Mouse (Mus musculus): ENCODE data around the gene Abcd3. TPM values are rescaled to one million over a fixed set of nuclear protein-coding genes. Genes with fewer than 3 reads are reported as not detected.

Gene Abcd3
- total RNA-seq (2012; rRNA removed) (14.8 and 22.2 TPM in 2 replicates), polyA plus RNA-seq (2012; ENCODE audit: insufficient read depth in 1 of 2, insufficient read length in 2 of 2, low read depth in 1 of 2, low replicate concordance in 2 of 2, missing spikeins in 1 of 2) (10 to 100 TPM; 29.9 to 61.4 TPM)

DNA sequence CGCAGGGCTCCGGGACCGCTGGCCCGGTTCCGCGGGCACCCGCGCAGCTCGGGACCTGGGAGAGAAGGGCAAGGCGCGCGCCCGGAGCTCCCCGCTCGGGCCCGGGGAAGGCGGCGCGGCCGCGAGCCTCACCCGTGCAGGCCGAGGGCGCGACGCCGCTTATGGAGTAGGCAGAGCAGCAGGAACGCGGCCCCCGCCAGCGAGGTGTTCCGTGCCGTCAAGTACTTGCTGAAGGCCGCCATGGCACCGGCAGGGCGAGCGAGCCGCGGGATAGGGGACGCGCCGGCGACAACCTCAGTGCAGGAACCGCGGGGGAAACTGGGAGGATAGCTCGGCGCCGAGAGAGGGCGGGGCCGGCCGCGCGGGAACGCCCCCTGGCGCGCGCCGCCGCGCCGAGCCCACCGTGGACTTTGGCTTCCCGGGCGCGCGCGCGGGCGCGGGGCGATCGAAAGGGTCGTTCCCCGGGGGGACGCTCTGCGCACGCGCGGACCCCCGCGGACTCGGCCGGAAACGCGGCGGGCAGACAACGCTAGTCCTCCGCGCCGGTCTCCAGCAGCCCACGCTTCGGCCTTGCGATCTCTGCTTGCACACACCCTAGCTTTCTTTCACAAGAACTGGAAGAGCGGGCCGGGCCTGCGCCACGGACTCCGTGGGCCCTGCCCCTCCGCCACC is at the start of gene Abcd3:
Abcd3 (minus strand) TSS at position 426 of the 672 bp plus-strand sequence.
- H3K27me3 ChIP-seq (ENCODE audit: control insufficient read depth in 1 of 2, insufficient read depth in 2 of 2, low read length in 2 of 2) = no peaks in the 10 kb centered on the region
- peaks cover 10% of the 10 kb centered on the region for H3K79me2 ChIP-seq (ENCODE audit: control insufficient read depth, insufficient read depth, low read length, poor library complexity)
- peak; percentile 89 for DNase-seq (ENCODE audit: low read depth, low spot score)
- H3K4me3 ChIP-seq (ENCODE audit: control insufficient read depth in 1 of 2, insufficient read depth in 1 of 2, low read depth in 2 of 2, low read length in 2 of 2) = peak within 1 kb of the TSS; percentile 91 to 95
- peaks cover 0 to 11% of the 10 kb centered on the region in 2 experiments; a peak in 2 of 4 replicates for H3K36me3 ChIP-seq (ENCODE audit: control insufficient read depth in 1 of 2, insufficient read depth in 2 of 2, low read length in 2 of 2)
- H3K27ac ChIP-seq (ENCODE audit: control insufficient read depth, low read depth, low read length) = peak within 1 kb of the TSS; percentile 89
- peaks cover 8 to 14% of the 10 kb centered on the region in 2 experiments for H3K4me1 ChIP-seq (ENCODE audit: control insufficient read depth in 1 of 2, insufficient read depth in 2 of 2, low read length in 2 of 2)
- peak within 1 kb of the TSS; percentile 92 for H3K9ac ChIP-seq (ENCODE audit: control insufficient read depth, low read depth, low read length, poor library complexity, severe bottlenecking)
- H3K9me3 ChIP-seq (replicated peaks; ENCODE audit: insufficient read depth, low read length) = no peaks in the 10 kb centered on the region
- TF ChIP-seq POLR2A (IDR thresholded peaks at IDR 0.05; ENCODE audit: control insufficient read depth in 1 of 2, insufficient read depth in 1 of 2, low read depth in 1 of 2, low read length in 2 of 2, poor library complexity in 1 of 2) = peak; percentile 70 to 82
- no peak for TF ChIP-seq ETS1 (IDR thresholded peaks at IDR 0.05; ENCODE audit: low read depth, low read length)
- TF ChIP-seq CHD1 (IDR thresholded peaks at IDR 0.05; ENCODE audit: low read depth, low read length) = no peak
- no peak for TF ChIP-seq POLR2AphosphoS5 (IDR thresholded peaks at IDR 0.05; ENCODE audit: borderline replicate concordance, low read depth, low read length)
- no peak for TF ChIP-seq RAD21 (IDR thresholded peaks at IDR 0.05; ENCODE audit: low read depth, low read length)
- no peak for TF ChIP-seq MEF2A (IDR thresholded peaks at IDR 0.05; ENCODE audit: extremely low read depth, insufficient replicate concordance, low read depth, low read length, poor library complexity, severe bottlenecking)
- peak; percentile 66; the same call in 1 of the 2 replicates for TF ChIP-seq HCFC1 (IDR thresholded peaks at IDR 0.05; ENCODE audit: low read depth, low read length)
- no peak for TF ChIP-seq GABPA (IDR thresholded peaks at IDR 0.05; ENCODE audit: low read depth, low read length)
- TF ChIP-seq SMC3 (IDR thresholded peaks at IDR 0.05; ENCODE audit: low read depth, low read length) = no peak
- no peak for TF ChIP-seq UBTF (IDR thresholded peaks at IDR 0.05; ENCODE audit: borderline replicate concordance, insufficient read depth, low read depth, low read length)
- TF ChIP-seq CHD2 (IDR thresholded peaks at IDR 0.05; ENCODE audit: low read length) = no peak
- TF ChIP-seq USF2 (IDR thresholded peaks at IDR 0.05; ENCODE audit: borderline replicate concordance in 1 of 2, insufficient read depth in 1 of 2, low read depth in 1 of 2, low read length in 2 of 2) = no peak
- TF ChIP-seq USF1 (IDR thresholded peaks at IDR 0.05; ENCODE audit: low read depth, low read length) = no peak
- peak; percentile 41 for TF ChIP-seq MXI1 (IDR thresholded peaks at IDR 0.05; ENCODE audit: low read depth, low read length)
- TF ChIP-seq E2F4 (IDR thresholded peaks at IDR 0.05; ENCODE audit: borderline replicate concordance, low read depth, low read length) = no peak
- TF ChIP-seq MAFK (IDR thresholded peaks at IDR 0.05; ENCODE audit: borderline replicate concordance, low read depth, low read length) = no peak
- no peak for TF ChIP-seq ELF1 (IDR thresholded peaks at IDR 0.05; ENCODE audit: low read depth, low read length)
- TF ChIP-seq JUND (IDR thresholded peaks at IDR 0.05; ENCODE audit: low read depth, low read length) = no peak
- 0 out of 2 replicates have a peak, but pooled peaks have one; percentile 22 for TF ChIP-seq TCF12 (IDR thresholded peaks at IDR 0.05; ENCODE audit: low read depth, low read length)
- no peak for TF ChIP-seq GATA1 (IDR thresholded peaks at IDR 0.05; ENCODE audit: low read depth, low read length)
- TF ChIP-seq NELFE (IDR thresholded peaks at IDR 0.05; ENCODE audit: low read depth, low read length) = peak; percentile 86
- peak; percentile 71; the same call in 1 of the 2 replicates for TF ChIP-seq ZMIZ1 (IDR thresholded peaks at IDR 0.05; ENCODE audit: low read depth, low read length)
- TF ChIP-seq NRF1 (IDR thresholded peaks at IDR 0.05; ENCODE audit: insufficient read depth, low read depth, low read length, poor library complexity, severe bottlenecking) = peak; percentile 77
- peak; percentile 30 for TF ChIP-seq SIN3A (IDR thresholded peaks at IDR 0.05; ENCODE audit: low read length)
- TF ChIP-seq MYB (IDR thresholded peaks at IDR 0.05; ENCODE audit: low read depth, low read length) = no peak
- peak; percentile 66; the same call in 1 of the 2 replicates for TF ChIP-seq POLR2AphosphoS2 (IDR thresholded peaks at IDR 0.05; ENCODE audit: low read length)
- no peak for TF ChIP-seq ZC3H11A (IDR thresholded peaks at IDR 0.05; ENCODE audit: low read depth, low read length)
- TF ChIP-seq EP300 (IDR thresholded peaks at IDR 0.05; ENCODE audit: low read depth in 1 of 2, low read length in 2 of 2) = no peak
- no peak for TF ChIP-seq CTCF (IDR thresholded peaks at IDR 0.05 in 2 of 3, conservative IDR thresholded peaks at IDR 0.05 in 1 of 3; ENCODE audit: control insufficient read depth in 1 of 3, insufficient read depth in 1 of 3, low read depth in 2 of 3, low read length in 3 of 3, poor library complexity in 1 of 3, severe bottlenecking in 1 of 3)
- no peak for TF ChIP-seq RCOR1 (IDR thresholded peaks at IDR 0.05; ENCODE audit: low read depth, low read length)
- no peak for TF ChIP-seq BHLHE40 (IDR thresholded peaks at IDR 0.05; ENCODE audit: borderline replicate concordance, low read depth, low read length)
- TF ChIP-seq MYC (IDR thresholded peaks at IDR 0.05; ENCODE audit: low read depth, low read length) = no peak
- TF ChIP-seq KAT2A (conservative IDR thresholded peaks at IDR 0.05; ENCODE audit: low read depth, low read length) = no peak
- 0 out of 2 replicates have a peak, but pooled peaks have one; percentile 1 for TF ChIP-seq MAZ (IDR thresholded peaks at IDR 0.05; ENCODE audit: low read depth, low read length)
- 0 out of 2 replicates have a peak, but pooled peaks have one; percentile 24 for TF ChIP-seq TBP (IDR thresholded peaks at IDR 0.05; ENCODE audit: low read depth, low read length)

Measured in MEL (cell line).